ENCODE assay signal across 8 mouse cellular contexts in the genomic region with DNA sequence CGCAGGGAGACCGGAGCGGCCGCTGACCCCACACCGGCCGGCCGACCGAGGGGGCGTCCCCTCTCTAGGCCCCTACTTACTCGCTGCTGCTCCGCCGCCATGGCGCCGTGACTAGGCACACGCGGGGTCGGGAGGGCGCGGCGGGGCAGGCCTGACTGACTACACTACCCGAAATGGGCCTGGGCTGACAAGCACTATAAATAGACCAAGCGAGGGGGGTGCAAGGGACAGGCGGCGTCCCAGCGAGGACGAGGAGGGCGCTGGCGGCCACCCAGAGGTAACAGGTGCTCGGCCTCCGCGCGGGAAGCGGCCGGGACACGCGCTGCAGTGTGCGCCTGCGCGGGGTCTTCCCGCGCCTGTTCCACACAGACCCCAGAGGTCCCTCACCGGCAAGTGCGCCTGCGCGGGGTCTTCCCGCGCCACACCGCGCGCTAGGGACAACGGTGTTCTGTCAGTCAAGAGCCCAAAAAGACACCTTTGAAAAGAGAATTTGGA. TPM values are rescaled to one million over a fixed set of nuclear protein-coding genes. Genes with fewer than 3 reads are reported as not detected.
DNase-seq lines count a peak whose midpoint lies in the region; ATAC-seq and TF ChIP-seq lines count a peak whose summit lies in the region.

No protein-coding gene starts in this region.

- peak; percentile 44 for DNase-seq in ES-E14 (ENCODE audit: low read depth, low spot score)
- peak; percentile 81 for DNase-seq in cerebellum, adult 11 months
- DNase-seq in heart, postnatal 0 days (ENCODE audit: low spot score) = peak; percentile 89
- DNase-seq in kidney, postnatal 25 days = peak; percentile 54 to 77
- DNase-seq in lung, adult 2 months = peak; percentile 17
- DNase-seq in ovary, postnatal 14 days (ENCODE audit: low spot score) = peak; percentile 21
- DNase-seq in thymus, postnatal 10 days (ENCODE audit: low spot score in 2 of 2) = peak; percentile 52 to 64

- TF ChIP-seq EP300 in heart, postnatal 0 days (IDR thresholded peaks at IDR 0.05; ENCODE audit: low read depth) = peak; percentile 86

- H3K9me3 ChIP-seq in ES-E14 (ENCODE audit: control insufficient read depth, insufficient read depth, low read depth, low read length) = no peaks in the 10 kb centered on the region
- no peaks in the 10 kb centered on the region for H3K9me3 ChIP-seq in forebrain, embryonic 13.5 days (replicated peaks)
- no peaks in the 10 kb centered on the region for H3K9me3 ChIP-seq in heart, postnatal 0 days (replicated peaks; ENCODE audit: control insufficient read depth, low read length)

- no peaks in the 10 kb centered on the region for H3K36me3 ChIP-seq in ES-E14 (ENCODE audit: control insufficient read depth, insufficient read depth, low read length, poor library complexity, severe bottlenecking)
- H3K36me3 ChIP-seq in forebrain, embryonic 13.5 days (ENCODE audit: poor library complexity, severe bottlenecking) = no peaks in the 10 kb centered on the region
- H3K36me3 ChIP-seq in heart, postnatal 0 days (replicated peaks; ENCODE audit: control insufficient read depth, insufficient read depth, low read length) = no peaks in the 10 kb centered on the region

- no peak overlapping the region for H3K27ac ChIP-seq in ES-E14 (ENCODE audit: insufficient read depth, low read depth, low read length, poor library complexity, severe bottlenecking)
- H3K27ac ChIP-seq in forebrain, embryonic 13.5 days = peak overlapping the region; percentile 63
- H3K27ac ChIP-seq in heart, postnatal 0 days (ENCODE audit: low read depth) = peak overlapping the region; percentile 89

- peak overlapping the region; percentile 79 for H3K9ac ChIP-seq in ES-E14 (ENCODE audit: insufficient read depth, low read depth, low read length, poor library complexity, severe bottlenecking)
- H3K9ac ChIP-seq in forebrain, embryonic 13.5 days = peak overlapping the region; percentile 72
- H3K9ac ChIP-seq in heart, postnatal 0 days (replicated peaks; ENCODE audit: low read depth, low read length) = peak overlapping the region; percentile 68

- H3K4me2 ChIP-seq in forebrain, embryonic 13.5 days = peak overlapping the region; percentile 93
- peak overlapping the region; percentile 57 for H3K4me2 ChIP-seq in heart, postnatal 0 days (ENCODE audit: low read depth, low read length)

- under 1% methylated on average over 49 of the region's 51 CpGs for WGBS in forebrain, embryonic 13.5 days
- WGBS in heart, postnatal 0 days = 1% methylated on average over 51 of the region's 51 CpGs
- WGBS in lung, adult 2 months = 2% methylated on average over 51 of the region's 51 CpGs

- peaks cover 0 to 2% of the 10 kb centered on the region in 2 experiments; a peak in 1 of 4 replicates for H3K4me1 ChIP-seq in ES-E14 (ENCODE audit: control insufficient read depth in 2 of 2, insufficient read depth in 2 of 2, low read length in 2 of 2, poor library complexity in 1 of 2)
- peaks cover 11% of the 10 kb centered on the region for H3K4me1 ChIP-seq in forebrain, embryonic 13.5 days
- peaks cover 8% of the 10 kb centered on the region for H3K4me1 ChIP-seq in heart, postnatal 0 days (ENCODE audit: control insufficient read depth, insufficient read depth)
- H3K4me1 ChIP-seq in lung, adult 2 months (ENCODE audit: control insufficient read depth, insufficient read depth, low read length) = peaks cover 3% of the 10 kb centered on the region; the same call in 1 of the 2 replicates

- TF ChIP-seq POLR2A in lung, adult 2 months (IDR thresholded peaks at IDR 0.05; ENCODE audit: borderline replicate concordance, extremely low read depth, low read depth, low read length) = no peak

- H3K4me3 ChIP-seq in ES-E14 (ENCODE audit: insufficient read depth in 1 of 2, low read depth in 1 of 2, low read length in 2 of 2, poor library complexity in 1 of 2, severe bottlenecking in 1 of 2) = peak overlapping the region; percentile 46 to 63
- peak overlapping the region; percentile 56 for H3K4me3 ChIP-seq in forebrain, embryonic 13.5 days
- peak overlapping the region; percentile 47 for H3K4me3 ChIP-seq in heart, postnatal 0 days (ENCODE audit: low read depth, low read length)
- H3K4me3 ChIP-seq in lung, adult 2 months (replicated peaks; ENCODE audit: extremely low read depth, low read depth, low read length) = peak overlapping the region; percentile 42

- H3K27me3 ChIP-seq in forebrain, embryonic 13.5 days = 0 out of 2 replicates have a peak, but pooled peaks cover 4% of the 10 kb centered on the region
- H3K27me3 ChIP-seq in heart, postnatal 0 days (ENCODE audit: control insufficient read depth, insufficient read depth, low read length) = no peaks in the 10 kb centered on the region

- peak; percentile 97 for ATAC-seq in forebrain, embryonic 13.5 days
- peak; percentile 99 for ATAC-seq in heart, postnatal 0 days (ENCODE audit: insufficient read depth, low read depth)

- peak; percentile 10; the same call in 1 of the 2 replicates for TF ChIP-seq CTCF in heart, postnatal 0 days (IDR thresholded peaks at IDR 0.05; ENCODE audit: low read depth)
- TF ChIP-seq CTCF in lung, adult 2 months (IDR thresholded peaks at IDR 0.05; ENCODE audit: insufficient read depth, low read length) = no peak

- in situ Hi-C loops in ES-E14 (cut with MboI; ENCODE audit: low sequenced_read_pairs in 2 of 2, unreplicated experiment in 2 of 2) = no loop called here

TF ChIP-seq in ES-E14, 5 proteins besides CTCF, POLR2A, EP300 and RAD21:
- TF ChIP-seq ZC3H11A (IDR thresholded peaks at IDR 0.05; ENCODE audit: borderline replicate concordance, low read depth, low read length) = no peak
- no peak for TF ChIP-seq HCFC1 (IDR thresholded peaks at IDR 0.05; ENCODE audit: borderline replicate concordance, insufficient read depth, low read length)
- TF ChIP-seq ZNF384 (IDR thresholded peaks at IDR 0.05; ENCODE audit: low read depth, low read length) = no peak
- TF ChIP-seq MAFK (IDR thresholded peaks at IDR 0.05; ENCODE audit: insufficient read depth, low read depth, low read length) = no peak
- TF ChIP-seq CHD2 (IDR thresholded peaks at IDR 0.05; ENCODE audit: low read depth, low read length) = no peak

RNA-seq across cellular contexts. Expression of gene Kbtbd12, which starts 10.4 kb away (rescaled TPM):
- 0.09 and 0.11 TPM in 2 replicates for total RNA-seq in ES-E14 (2012; rRNA removed)
- 0.20 TPM in 1 of 2 replicates, not detected in the other for polyA plus RNA-seq in forebrain, embryonic 13.5 days (2015; fragmentation: Nextera tagmentation; extraction: Ambion mirVana)
- total RNA-seq in heart, postnatal 0 days (2014; rRNA removed; ENCODE audit: low replicate concordance) = 16.1 and 46.4 TPM in 2 replicates
- 52.1 and 54.2 TPM in 2 replicates for polyA plus RNA-seq in heart, postnatal 0 days (2015; fragmentation: Nextera tagmentation; extraction: Ambion mirVana)
- polyA plus RNA-seq in lung, adult 2 months (2012; rRNA removed) = 0.16 and 1.8 TPM in 2 replicates

Comparison
In these comparisons a context has a peak if more than half of its experiments do, and no peak if none do; other contexts are left out.
1. DNase-seq: peak in every context shown above with its lines; median percentile 89 in heart, postnatal 0 days; 81 in cerebellum, adult 11 months; 66 in kidney, postnatal 25 days; 58 in thymus, postnatal 10 days; 44 in ES-E14; 21 in ovary, postnatal 14 days; 17 in lung, adult 2 months.
2. RNA of gene Kbtbd12, which starts 10.4 kb away (polyA plus RNA-seq): 52.1 to 54.2 TPM in heart, postnatal 0 days; 0.16 to 1.8 TPM in lung, adult 2 months and 0.20 TPM in forebrain, embryonic 13.5 days; every median in the first group is over 10 times any median in the second.
3. Peak in every context shown above with its lines, with median percentiles within 50 percentile points of each other: H3K4me3 ChIP-seq and H3K9ac ChIP-seq.